Comparison of ENCODE assay signal across 8 mouse cellular contexts in the genomic region with DNA sequence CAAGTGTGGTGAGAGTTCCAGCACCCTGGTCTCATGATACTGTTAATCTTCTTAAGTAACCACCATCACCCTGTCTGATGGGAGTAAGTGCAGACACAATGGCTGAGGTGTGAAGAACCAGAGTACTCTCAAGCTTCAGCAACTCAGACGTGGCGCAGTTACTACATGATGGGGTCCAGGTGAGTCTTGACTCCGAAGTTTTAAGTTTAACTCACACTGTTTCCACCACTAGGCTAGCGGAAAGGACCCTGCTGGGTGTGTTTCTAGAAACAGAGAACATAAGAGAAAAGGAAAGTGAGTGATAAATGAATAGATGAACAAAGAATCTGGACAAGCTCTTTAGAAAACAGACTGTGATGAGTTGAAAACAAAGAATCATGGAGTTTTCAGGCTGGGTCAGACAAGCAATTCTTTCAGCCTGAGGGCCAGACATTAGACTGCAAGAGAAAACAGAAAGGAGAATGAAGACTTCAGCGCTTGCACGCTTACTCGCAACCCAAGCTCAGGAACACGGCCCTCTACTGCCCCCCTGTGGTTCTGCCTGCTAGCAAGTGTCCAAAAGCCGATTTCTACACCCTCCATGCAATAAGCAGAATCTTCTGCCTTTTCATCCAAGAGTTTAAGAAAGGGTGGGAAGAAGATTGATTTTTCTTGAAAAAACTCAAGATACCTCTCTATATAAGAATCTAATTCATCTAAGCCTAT.
DNase-seq lines count a peak whose midpoint lies in the region; ATAC-seq and TF ChIP-seq lines count a peak whose summit lies in the region.

No protein-coding gene starts in this region.

- TF ChIP-seq POLR2A in cerebellum, adult 2 months (IDR thresholded peaks at IDR 0.05; ENCODE audit: borderline replicate concordance, insufficient read depth, low read length), result no peak

- no peak overlapping the region for H3K4me3 ChIP-seq in lung, embryonic 14.5 days (ENCODE audit: low read depth, low read length)
- no peak overlapping the region for H3K4me3 ChIP-seq in cerebellum, adult 2 months (replicated peaks; ENCODE audit: insufficient read depth, low read depth, low read length)
- H3K4me3 ChIP-seq in hindbrain, postnatal 0 days (ENCODE audit: low read length), result no peak overlapping the region
- H3K4me3 ChIP-seq in neural tube, embryonic 15.5 days (replicated peaks), result no peak overlapping the region

- peak; percentile 82 for DNase-seq in lung, embryonic 14.5 days
- DNase-seq in lung, postnatal 25 days (ENCODE audit: low spot score), result no peak
- peak; percentile 48 to 67 for DNase-seq in cerebellum, adult 2 months
- peak; percentile 93 for DNase-seq in hindbrain, postnatal 0 days (ENCODE audit: low spot score)
- peak; percentile 87 for DNase-seq in left cerebral cortex, postnatal 4 days
- DNase-seq in urinary bladder, postnatal 4 days (ENCODE audit: low spot score in 2 of 2), result peak; percentile 36 to 76

- H3K27me3 ChIP-seq in lung, embryonic 14.5 days (ENCODE audit: insufficient read depth, low read length), result no peaks in the 10 kb centered on the region
- no peaks in the 10 kb centered on the region; the same call in 1 of the 2 replicates for H3K27me3 ChIP-seq in cerebellum, adult 2 months (ENCODE audit: control insufficient read depth, insufficient read depth, low read length)
- H3K27me3 ChIP-seq in hindbrain, postnatal 0 days (ENCODE audit: insufficient read depth, low read length), result no peaks in the 10 kb centered on the region
- no peaks in the 10 kb centered on the region for H3K27me3 ChIP-seq in neural tube, embryonic 15.5 days (replicated peaks)

- H3K9me3 ChIP-seq in lung, embryonic 14.5 days (ENCODE audit: low read depth, low read length), result no peaks in the 10 kb centered on the region
- H3K9me3 ChIP-seq in hindbrain, postnatal 0 days (ENCODE audit: low read length), result no peaks in the 10 kb centered on the region
- no peaks in the 10 kb centered on the region for H3K9me3 ChIP-seq in neural tube, embryonic 15.5 days (replicated peaks)

- no peak for ATAC-seq in lung, embryonic 14.5 days (ENCODE audit: insufficient read depth)
- peak; percentile 93 for ATAC-seq in frontal cortex, adult (ENCODE audit: low TSS enrichment)
- ATAC-seq in hindbrain, postnatal 0 days, result peak; percentile 78
- ATAC-seq in neural tube, embryonic 15.5 days (ENCODE audit: low FRiP score), result peak; percentile 70; the same call in 1 of the 2 replicates

- H3K4me2 ChIP-seq in lung, embryonic 14.5 days, result no peak overlapping the region
- H3K4me2 ChIP-seq in hindbrain, postnatal 0 days (ENCODE audit: low read depth, low read length), result no peak overlapping the region
- no peak overlapping the region for H3K4me2 ChIP-seq in neural tube, embryonic 15.5 days

- WGBS in lung, embryonic 14.5 days, result 37% methylated on average over 9 of the region's 9 CpGs
- WGBS in cerebellum, adult 2 months, result 30% methylated on average over 9 of the region's 9 CpGs
- 34% methylated on average over 9 of the region's 9 CpGs for WGBS in hindbrain, postnatal 0 days
- 36% methylated on average over 9 of the region's 9 CpGs for WGBS in neural tube, embryonic 15.5 days

- intact Hi-C loops in left cerebral cortex, postnatal 4 days (cut with DNase I), result loop anchor here (5.0 kb wide), 1 partner anchor 137 kb away; no protein-coding TSS in a partner anchor

- TF ChIP-seq CTCF in lung, embryonic 14.5 days (IDR thresholded peaks at IDR 0.05; ENCODE audit: low read depth), result peak; percentile 71
- TF ChIP-seq CTCF in cerebellum, adult 2 months (IDR thresholded peaks at IDR 0.05; ENCODE audit: borderline replicate concordance, insufficient read depth, low read depth, low read length), result peak; percentile 69
- peak; percentile 88 for TF ChIP-seq CTCF in hindbrain, postnatal 0 days (IDR thresholded peaks at IDR 0.05; ENCODE audit: low read depth)

- H3K27ac ChIP-seq in lung, embryonic 14.5 days (ENCODE audit: low read depth), result no peak overlapping the region
- H3K27ac ChIP-seq in cerebellum, adult 2 months (ENCODE audit: insufficient read depth, low read length), result no peak overlapping the region
- no peak overlapping the region for H3K27ac ChIP-seq in hindbrain, postnatal 0 days
- H3K27ac ChIP-seq in neural tube, embryonic 15.5 days (replicated peaks), result no peak overlapping the region

- no peak overlapping the region for H3K9ac ChIP-seq in lung, embryonic 14.5 days
- H3K9ac ChIP-seq in hindbrain, postnatal 0 days (replicated peaks; ENCODE audit: low read length), result no peak overlapping the region
- H3K9ac ChIP-seq in neural tube, embryonic 15.5 days (replicated peaks), result no peak overlapping the region

- no peaks in the 10 kb centered on the region for H3K36me3 ChIP-seq in lung, embryonic 14.5 days (ENCODE audit: insufficient read depth)
- H3K36me3 ChIP-seq in hindbrain, postnatal 0 days (ENCODE audit: insufficient read depth, low read length), result no peaks in the 10 kb centered on the region
- H3K36me3 ChIP-seq in neural tube, embryonic 15.5 days, result no peaks in the 10 kb centered on the region

- no peaks in the 10 kb centered on the region for H3K4me1 ChIP-seq in lung, embryonic 14.5 days (ENCODE audit: insufficient read depth)
- no peaks in the 10 kb centered on the region for H3K4me1 ChIP-seq in cerebellum, adult 2 months (ENCODE audit: control insufficient read depth, insufficient read depth, low read length)
- H3K4me1 ChIP-seq in hindbrain, postnatal 0 days (ENCODE audit: insufficient read depth, low read length), result no peaks in the 10 kb centered on the region
- no peaks in the 10 kb centered on the region for H3K4me1 ChIP-seq in neural tube, embryonic 15.5 days
